Mouse (Mus musculus) urinary bladder, postnatal 4 days (tissue): ENCODE results near the gene Sptbn1.
"Not testable (repeated sequence)": the region's sequence is repeated elsewhere in the genome, so short reads cannot be mapped to it uniquely, and the experiment has no call there.

Experiments
- DNase-seq, 2 experiments: peaks; one replicate each; pipeline ENCODE4 v3.0.0; 2021 to 2022; ENCODE audit warnings: low spot score in 2 of 2

The Sptbn1 gene

GRCm38 (mm10) chr11:30256491-30256890 lies 11.5 kb downstream of the Sptbn1 start:
- no peak for DNase-seq

- DNase-seq, result not testable (repeated sequence)
Observed at GRCm38 (mm10) chr11:30255211-30255610, 12.8 kb downstream of the Sptbn1 start.

- no peak for DNase-seq
Observed at GRCm38 (mm10) chr11:30251294-30251904, 16.6 kb downstream of the Sptbn1 start.

- no peak for DNase-seq
Observed at GRCm38 (mm10) chr11:30249452-30250016, 18.4 kb downstream of the Sptbn1 start.

- no peak for DNase-seq
Observed at GRCm38 (mm10) chr11:30247106-30247505, 20.9 kb downstream of the Sptbn1 start.

GRCm38 (mm10) chr11:30246161-30246560 lies 21.8 kb downstream of the Sptbn1 start:
- DNase-seq, result no peak

- no peak for DNase-seq
Observed at GRCm38 (mm10) chr11:30244172-30244571, 23.8 kb downstream of the Sptbn1 start.

GRCm38 (mm10) chr11:30243591-30243990 lies 24.4 kb downstream of the Sptbn1 start:
- DNase-seq, result peak in 1 of 2 experiments; percentile 33

GRCm38 (mm10) chr11:30240861-30241260 lies 27.1 kb downstream of the Sptbn1 start:
- no peak for DNase-seq

- DNase-seq, result no peak
Observed at GRCm38 (mm10) chr11:30237960-30238359, 30.0 kb downstream of the Sptbn1 start.

- no peak for DNase-seq
Observed at GRCm38 (mm10) chr11:30236681-30237242, 31.2 kb downstream of the Sptbn1 start.

- DNase-seq, result no peak
Observed at GRCm38 (mm10) chr11:30235666-30236065, 32.3 kb downstream of the Sptbn1 start.

- DNase-seq, result no peak
Observed at GRCm38 (mm10) chr11:30235218-30235617, 32.8 kb downstream of the Sptbn1 start.

GRCm38 (mm10) chr11:30233946-30234345 lies 34.0 kb downstream of the Sptbn1 start:
- no peak for DNase-seq

GRCm38 (mm10) chr11:30232082-30232481 lies 35.9 kb downstream of the Sptbn1 start:
- DNase-seq, result peak; percentile 51 to 66

GRCm38 (mm10) chr11:30231336-30231735 lies 36.6 kb downstream of the Sptbn1 start:
- no peak for DNase-seq

- DNase-seq, result no peak
Observed at GRCm38 (mm10) chr11:30230330-30230771, 37.6 kb downstream of the Sptbn1 start.

GRCm38 (mm10) chr11:30226756-30227155 lies 41.2 kb downstream of the Sptbn1 start:
- no peak for DNase-seq

GRCm38 (mm10) chr11:30224599-30224998 lies 43.4 kb downstream of the Sptbn1 start:
- no peak for DNase-seq

- no peak for DNase-seq
Observed at GRCm38 (mm10) chr11:30222636-30223035, 45.3 kb downstream of the Sptbn1 start.

- no peak for DNase-seq
Observed at GRCm38 (mm10) chr11:30221043-30221442, 46.9 kb downstream of the Sptbn1 start.

GRCm38 (mm10) chr11:30218386-30218785 lies 49.6 kb downstream of the Sptbn1 start:
- DNase-seq, result no peak

GRCm38 (mm10) chr11:30217496-30217895 lies 50.5 kb downstream of the Sptbn1 start:
- no peak for DNase-seq
